Mouse (Mus musculus) E14TG2a.4 (cell line): ENCODE data around the gene Snx10.

ENCODE experiments used
- CTCF ChIP-seq: conservative IDR thresholded peaks from 2 replicates; pipeline ENCODE4 v1.5.1; 2014; ENCODE audit warnings: low read length
- POU5F1 ChIP-seq: IDR thresholded peaks from 2 replicates; pipeline ENCODE4 v1.6.1; 2014; ENCODE audit warnings: low read length, borderline replicate concordance

DNA sequence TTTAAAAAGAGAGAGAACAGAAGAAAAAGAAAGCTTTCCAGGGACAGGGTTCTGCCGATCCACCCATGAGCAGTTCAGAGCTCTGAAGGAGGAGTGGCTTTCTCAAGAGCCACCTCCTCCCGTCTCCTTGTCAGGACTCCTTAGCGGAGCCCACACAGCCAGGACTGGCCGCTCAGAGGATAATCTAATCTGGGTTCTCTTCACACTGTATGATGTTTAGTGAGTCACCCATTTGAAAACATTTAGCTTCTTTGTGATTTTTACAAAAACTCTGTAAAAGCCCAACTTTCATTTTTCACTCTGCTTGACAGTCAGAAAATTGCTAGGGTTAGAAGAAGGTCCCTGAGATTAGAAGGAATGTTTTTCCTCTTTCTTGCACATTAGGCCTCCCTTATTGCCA lies 70.8 kb downstream of the Snx10 start:
- TF ChIP-seq CTCF (no peak), POU5F1 (no peak)
